Mouse (Mus musculus) embryonic facial prominence, embryonic 13.5 days (tissue): ENCODE measurements around the gene Dnajc14. TPM values are rescaled to one million over a fixed set of nuclear protein-coding genes. Genes with fewer than 3 reads are reported as not detected.

Source experiments
- ATAC-seq: fragments of 200-750 bp; cut with Nextera tagmentation; 2 replicates; pipeline ENCODE4 v1.8.0; 2017; ENCODE audit warnings: low read depth; ENCODE audit not compliant: insufficient number of reproducible peaks, insufficient read depth, low FRiP score, low TSS enrichment
- H3K27ac ChIP-seq: fragments of 300-500 bp; sonication (generic); 2 replicates; pipeline ENCODE4 v1.5.1; 2015; ENCODE audit warnings: moderate library complexity, mild to moderate bottlenecking, inconsistent platforms
- H3K27me3 ChIP-seq: fragments of 300-500 bp; sonication (generic); 2 replicates; pipeline ENCODE4 v1.6.1; 2015; ENCODE audit warnings: mild to moderate bottlenecking, inconsistent platforms
- H3K36me3 ChIP-seq: fragments of 300-500 bp; sonication (generic); 2 replicates; pipeline ENCODE4 v1.6.1; 2015; ENCODE audit warnings: mild to moderate bottlenecking, inconsistent platforms
- H3K4me1 ChIP-seq: fragments of 300-500 bp; sonication (generic); 2 replicates; pipeline ENCODE4 v1.6.1; 2015; ENCODE audit warnings: inconsistent platforms
- H3K4me2 ChIP-seq: fragments of 300-500 bp; sonication (generic); 2 replicates; pipeline ENCODE4 v1.6.1; 2015; ENCODE audit warnings: moderate library complexity, mild to moderate bottlenecking, inconsistent platforms
- H3K4me3 ChIP-seq: fragments of 300-500 bp; sonication (generic); 2 replicates; pipeline ENCODE4 v1.5.1; 2015; ENCODE audit warnings: mild to moderate bottlenecking, inconsistent platforms
- H3K9ac ChIP-seq: fragments of 300-500 bp; sonication (generic); 2 replicates; pipeline ENCODE4 v1.6.1; 2015; ENCODE audit warnings: mild to moderate bottlenecking, inconsistent platforms
- H3K9me3 ChIP-seq: fragments of 300-500 bp; sonication (generic); 2 replicates; pipeline ENCODE4 v1.6.1; 2016; ENCODE audit warnings: inconsistent platforms
- WGBS: fragments of 180-500 bp; shearing (Covaris S2); methylation state at CpG from one replicate; pipeline ENCODE4 v1.1.7; 2015; ENCODE audit warnings: mixed read lengths; 5-methylcytosine and 5-hydroxymethylcytosine counted together
- polyA plus RNA-seq: library from polyadenylated mRNA; unstranded; fragments of >200 nt; fragmentation: Nextera tagmentation; extraction: Ambion mirVana; gene quantifications from 2 replicates; pipeline ENCODE4 v1.2.1, GENCODE M21; 2015

Dnajc14 gene
- polyA plus RNA-seq, 1 experiment from 2014 or later, result 60.4 TPM

GRCm38 (mm10) chr10:128861176-128861575, 57.3 kb downstream of the Dnajc14 start:
- Histone ChIP-seq H3K27ac (no peak overlapping the region), H3K4me2 (no peak overlapping the region), H3K4me1 (no peaks in the 10 kb centered on the region), H3K27me3 (no peaks in the 10 kb centered on the region), H3K4me3 (no peak overlapping the region), H3K36me3 (peaks cover 55% of the 10 kb centered on the region), H3K9me3 (no peaks in the 10 kb centered on the region), H3K9ac (no peak overlapping the region)
- ATAC-seq, result no peak

GRCm38 (mm10) chr10:128866042-128866441, 62.2 kb downstream of the Dnajc14 start:
- no peaks in the 10 kb centered on the region for H3K9me3 ChIP-seq
- peaks cover 50% of the 10 kb centered on the region for H3K36me3 ChIP-seq
- WGBS, result 89% methylated on average over 3 of the region's 3 CpGs
- H3K4me3 ChIP-seq, result no peak overlapping the region
- H3K27ac ChIP-seq, result no peak overlapping the region
- H3K4me1 ChIP-seq, result no peaks in the 10 kb centered on the region
- no peak overlapping the region for H3K9ac ChIP-seq
- H3K27me3 ChIP-seq, result no peaks in the 10 kb centered on the region
- no peak overlapping the region for H3K4me2 ChIP-seq
- ATAC-seq, result no peak

- WGBS, result 90% methylated on average over 1 of the region's 1 CpGs
- peaks cover 54% of the 10 kb centered on the region for H3K36me3 ChIP-seq
- no peak overlapping the region for H3K4me3 ChIP-seq
- H3K27ac ChIP-seq, result no peak overlapping the region
- no peaks in the 10 kb centered on the region for H3K4me1 ChIP-seq
- no peak overlapping the region for H3K4me2 ChIP-seq
- H3K9ac ChIP-seq, result no peak overlapping the region
- H3K9me3 ChIP-seq, result no peaks in the 10 kb centered on the region
- no peak for ATAC-seq
- no peaks in the 10 kb centered on the region for H3K27me3 ChIP-seq
Observed at GRCm38 (mm10) chr10:128866518-128866917, 62.7 kb downstream of the Dnajc14 start.

Other genes with a start within 250 kb of the Dnajc14 start
- 188 and 206 TPM in 2 replicates for gene Pa2g4, start 238.1 kb upstream of the Dnajc14 start, polyA plus RNA-seq
- 14.8 and 16.1 TPM in 2 replicates for gene Erbb3, start 214.4 kb upstream of the Dnajc14 start, polyA plus RNA-seq
- gene Rps26, start 177.3 kb upstream of the Dnajc14 start, polyA plus RNA-seq, result 893 and 949 TPM in 2 replicates
- gene Ikzf4, start 158.1 kb upstream of the Dnajc14 start, polyA plus RNA-seq, result 5.3 and 5.5 TPM in 2 replicates
- gene Suox, start 130.0 kb upstream of the Dnajc14 start, polyA plus RNA-seq, result 18.9 and 21.8 TPM in 2 replicates
- gene Rab5b, start 107.8 kb upstream of the Dnajc14 start, polyA plus RNA-seq, result 82.6 and 84.1 TPM in 2 replicates
- 8.2 and 8.3 TPM in 2 replicates for gene Pmel, start 99.9 kb upstream of the Dnajc14 start, polyA plus RNA-seq
- gene Cdk2, start 99.0 kb upstream of the Dnajc14 start, polyA plus RNA-seq, result 120 and 127 TPM in 2 replicates
- gene Dgka, start 59.2 kb upstream of the Dnajc14 start, polyA plus RNA-seq, result 16.3 and 16.8 TPM in 2 replicates
- 43.2 and 47.9 TPM in 2 replicates for gene Pym1, start 56.2 kb upstream of the Dnajc14 start, polyA plus RNA-seq
- 0.80 and 1.0 TPM in 2 replicates for gene Mmp19, start 13.2 kb upstream of the Dnajc14 start, polyA plus RNA-seq
- 25.5 and 26.0 TPM in 2 replicates for gene Tmem198b, start 308 bp downstream of the Dnajc14 start, polyA plus RNA-seq
- 252 and 265 TPM in 2 replicates for gene Sarnp, start 13.3 kb downstream of the Dnajc14 start, polyA plus RNA-seq
- gene Ormdl2, start 17.6 kb downstream of the Dnajc14 start, polyA plus RNA-seq, result 35.2 and 41.2 TPM in 2 replicates
- gene Gdf11, start 87.7 kb downstream of the Dnajc14 start, polyA plus RNA-seq, result 7.0 and 8.3 TPM in 2 replicates
- 663 and 674 TPM in 2 replicates for gene Cd63, start 96.9 kb downstream of the Dnajc14 start, polyA plus RNA-seq
- gene Rdh5, start 118.8 kb downstream of the Dnajc14 start, polyA plus RNA-seq, result 12.7 and 16.4 TPM in 2 replicates
- 206 and 216 TPM in 2 replicates for gene Bloc1s1, start 120.0 kb downstream of the Dnajc14 start, polyA plus RNA-seq
- gene Itga7, start 129.8 kb downstream of the Dnajc14 start, polyA plus RNA-seq, result 1.2 and 2.0 TPM in 2 replicates
- gene Mettl7b, start 156.9 kb downstream of the Dnajc14 start, polyA plus RNA-seq, result 0.22 TPM in 1 of 2 replicates, not detected in the other
- not detected in 2 replicates for gene Olfr9, start 185.4 kb downstream of the Dnajc14 start, polyA plus RNA-seq
- not detected in 2 replicates for gene Olfr763, start 206.7 kb downstream of the Dnajc14 start, polyA plus RNA-seq
- gene Olfr764-ps1, start 235.8 kb downstream of the Dnajc14 start, polyA plus RNA-seq, result not detected in 2 replicates
- not detected in 2 replicates for gene Olfr765, start 245.9 kb downstream of the Dnajc14 start, polyA plus RNA-seq